Mouse (Mus musculus) spleen, adult 2 months (tissue): ENCODE results near the gene Nfkbib. TPM values are rescaled to one million over a fixed set of nuclear protein-coding genes. Genes with fewer than 3 reads are reported as not detected.

Experiments used
- DNase-seq, 2 experiments: peaks; one replicate each; pipeline versions ENCODE4 v3.0.0 to v3.0.0-alpha.2; 2012 to 2021; ENCODE audit warnings: low spot score in 2 of 2, low read depth in 1 of 2
- H3K27ac ChIP-seq: fragments of 200-500 bp; 2 replicates; pipeline ENCODE4 v1.5.1; 2012; ENCODE audit warnings: low read length, inconsistent platforms; ENCODE audit not compliant: insufficient read depth
- H3K27me3 ChIP-seq: fragments of 200-500 bp; 2 replicates; pipeline ENCODE4 v1.6.1; 2012; ENCODE audit warnings: mild to moderate bottlenecking, moderate library complexity, low read length, inconsistent platforms; ENCODE audit not compliant: control insufficient read depth, insufficient read depth
- H3K36me3 ChIP-seq: fragments of 200-500 bp; 2 replicates; pipeline ENCODE4 v1.6.1; 2012; ENCODE audit warnings: mild to moderate bottlenecking, low read length, inconsistent platforms; ENCODE audit not compliant: control insufficient read depth, insufficient read depth
- H3K4me1 ChIP-seq: fragments of 200-500 bp; 2 replicates; pipeline ENCODE4 v1.6.1; 2011; ENCODE audit warnings: inconsistent platforms; ENCODE audit not compliant: control insufficient read depth, insufficient read depth, insufficient read length
- H3K4me3 ChIP-seq: fragments of 200-500 bp; 2 replicates; pipeline ENCODE4 v1.5.1; 2011; ENCODE audit warnings: mild to moderate bottlenecking, inconsistent platforms; ENCODE audit not compliant: insufficient read depth, insufficient read length; ENCODE audit errors: extremely low read depth
- CTCF ChIP-seq: fragments of 200-500 bp; IDR thresholded peaks from 2 replicates; pipeline ENCODE4 v1.5.1; 2011; ENCODE audit warnings: mild to moderate bottlenecking, inconsistent platforms; ENCODE audit not compliant: insufficient read depth, insufficient read length, insufficient replicate concordance; ENCODE audit errors: extremely low read depth
- POLR2A ChIP-seq: fragments of 200-500 bp; IDR thresholded peaks from 2 replicates; pipeline ENCODE4 v1.6.1; 2011; ENCODE audit warnings: low read depth, low read length, inconsistent platforms
- WGBS: fragments of 180-500 bp; shearing (Covaris S2); methylation state at CpG from one replicate; pipeline ENCODE4 v1.1.7; 2018; 5-methylcytosine and 5-hydroxymethylcytosine counted together
- polyA plus RNA-seq: library from polyadenylated mRNA; depleted of rRNA; stranded (reverse); fragments of >200 nt; gene quantifications from 2 replicates; pipeline ENCODE4 v1.2.3, GENCODE M21; 2012

Nfkbib gene
- polyA plus RNA-seq, 1 experiment = 51.1 TPM

DNA sequence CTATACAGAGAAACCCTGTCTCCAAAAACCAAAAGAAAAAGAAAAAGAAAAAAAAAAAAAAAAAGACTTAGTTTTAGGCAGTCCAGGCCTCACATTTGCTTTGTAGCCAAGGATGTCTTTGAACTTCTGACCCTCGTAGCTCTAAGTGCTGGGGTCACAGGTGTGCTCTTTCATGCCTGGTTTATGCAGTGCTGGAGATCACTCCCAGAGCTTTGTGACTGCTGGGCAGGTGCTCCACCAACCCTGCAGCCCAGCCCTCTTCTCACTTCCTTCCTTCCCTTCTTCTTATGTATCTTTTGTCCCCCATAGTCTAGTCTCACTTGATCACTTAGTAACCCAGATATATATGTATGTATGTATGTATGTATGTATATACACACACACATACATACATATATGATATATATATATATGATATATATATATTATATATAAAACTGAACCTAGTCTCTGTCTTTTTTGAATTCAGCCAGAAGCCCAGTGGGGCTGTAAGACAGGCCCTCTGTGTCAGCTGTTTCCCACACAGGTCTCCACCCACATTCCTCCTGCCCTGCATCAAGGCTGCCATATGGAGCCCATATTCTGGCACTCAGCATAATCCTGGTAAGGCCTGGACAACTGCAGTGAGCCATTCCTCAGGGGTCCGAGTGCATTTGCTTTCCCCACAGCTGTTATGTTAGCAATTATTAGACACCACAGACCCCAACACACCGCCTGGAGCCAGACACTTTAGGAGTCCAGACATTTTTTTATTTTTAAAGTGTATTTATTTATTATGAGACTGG is 46.4 kb downstream of the Nfkbib start:
- Histone ChIP-seq H3K27me3 (no peaks in the 10 kb centered on the region), H3K36me3 (no peaks in the 10 kb centered on the region), H3K4me3 (no peak overlapping the region), H3K27ac (no peak overlapping the region), H3K4me1 (no peaks in the 10 kb centered on the region)
- 74% methylated on average over 3 of the region's 3 CpGs for WGBS
- DNase-seq = no peak
- TF ChIP-seq CTCF = no peak
- no peak for TF ChIP-seq POLR2A

DNA sequence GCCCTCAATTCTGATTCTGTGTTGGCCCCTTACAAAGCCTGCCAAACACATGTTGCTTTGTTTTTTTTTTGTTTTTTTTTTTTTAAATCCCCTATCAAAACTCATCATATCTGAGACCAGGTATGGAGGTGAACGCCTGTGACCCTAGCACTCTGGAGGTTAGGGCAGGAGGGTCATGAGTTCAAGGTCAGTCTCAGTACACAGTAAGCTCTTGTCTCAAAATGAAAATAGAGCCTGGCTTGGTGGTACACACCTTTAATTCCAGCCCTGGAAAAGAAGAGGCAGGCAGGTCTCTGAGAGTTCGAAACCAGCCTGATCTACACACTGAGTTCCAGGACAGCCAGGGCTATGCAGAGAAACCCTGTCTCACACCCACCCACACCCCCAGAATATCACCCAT is 47.7 kb downstream of the Nfkbib start:
- Histone ChIP-seq H3K4me3 (no peak overlapping the region), H3K4me1 (no peaks in the 10 kb centered on the region), H3K36me3 (no peaks in the 10 kb centered on the region), H3K27ac (no peak overlapping the region), H3K27me3 (no peaks in the 10 kb centered on the region)
- DNase-seq = no peak
- WGBS = 88% methylated on average over 2 of the region's 2 CpGs
- TF ChIP-seq CTCF = no peak
- TF ChIP-seq POLR2A = no peak

DNA sequence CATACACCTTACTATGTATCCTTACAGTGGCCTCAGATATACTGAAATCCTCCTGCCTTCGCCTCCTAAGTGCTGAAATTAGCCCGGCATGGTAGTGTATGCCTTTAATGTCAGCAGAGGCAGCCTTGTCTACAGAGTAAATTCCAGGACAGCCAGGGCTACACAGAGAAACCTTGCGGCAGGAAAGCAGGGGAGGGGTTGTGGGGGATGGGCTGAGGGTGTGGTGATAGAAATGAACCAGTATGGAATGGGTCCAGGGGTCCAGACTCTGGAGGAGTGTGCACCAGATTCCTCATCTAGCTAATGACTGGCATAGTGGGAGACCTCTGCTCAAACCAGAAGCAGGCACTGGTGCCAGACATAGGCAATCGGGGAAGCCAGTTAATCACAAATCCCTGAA is 48.2 kb downstream of the Nfkbib start:
- 76% methylated on average over 4 of the region's 4 CpGs for WGBS
- no peak overlapping the region for H3K27ac ChIP-seq
- H3K4me3 ChIP-seq = no peak overlapping the region
- no peaks in the 10 kb centered on the region for H3K4me1 ChIP-seq
- TF ChIP-seq CTCF (no peak), POLR2A (no peak)
- H3K36me3 ChIP-seq = no peaks in the 10 kb centered on the region
- no peaks in the 10 kb centered on the region for H3K27me3 ChIP-seq
- DNase-seq = no peak

DNA sequence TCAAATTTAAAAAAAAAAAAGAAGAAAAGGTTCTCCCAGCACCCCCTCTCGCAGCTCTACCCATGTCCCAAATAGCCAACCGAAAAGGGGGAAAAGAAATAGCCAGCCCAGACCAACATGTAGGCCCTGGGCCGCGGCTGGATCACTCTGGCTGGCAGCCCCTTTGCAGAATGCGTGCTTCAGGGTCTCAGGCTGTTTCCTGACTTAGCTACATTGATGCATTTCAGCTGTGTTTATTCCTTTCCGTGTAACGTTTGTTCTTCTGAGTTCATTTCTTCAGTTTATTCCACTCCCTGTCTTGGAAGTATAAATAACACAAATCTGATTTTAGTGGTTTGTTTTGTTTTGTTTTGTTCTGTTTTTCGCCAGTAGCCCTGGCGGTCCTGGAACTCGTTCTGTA is 49.6 kb downstream of the Nfkbib start:
- TF ChIP-seq CTCF (no peak), POLR2A (no peak)
- H3K4me1 ChIP-seq = no peaks in the 10 kb centered on the region
- H3K27ac ChIP-seq = no peak overlapping the region
- no peak for DNase-seq
- WGBS = 89% methylated on average over 10 of the region's 10 CpGs
- H3K36me3 ChIP-seq = no peaks in the 10 kb centered on the region
- no peaks in the 10 kb centered on the region for H3K27me3 ChIP-seq
- H3K4me3 ChIP-seq = no peak overlapping the region

DNA sequence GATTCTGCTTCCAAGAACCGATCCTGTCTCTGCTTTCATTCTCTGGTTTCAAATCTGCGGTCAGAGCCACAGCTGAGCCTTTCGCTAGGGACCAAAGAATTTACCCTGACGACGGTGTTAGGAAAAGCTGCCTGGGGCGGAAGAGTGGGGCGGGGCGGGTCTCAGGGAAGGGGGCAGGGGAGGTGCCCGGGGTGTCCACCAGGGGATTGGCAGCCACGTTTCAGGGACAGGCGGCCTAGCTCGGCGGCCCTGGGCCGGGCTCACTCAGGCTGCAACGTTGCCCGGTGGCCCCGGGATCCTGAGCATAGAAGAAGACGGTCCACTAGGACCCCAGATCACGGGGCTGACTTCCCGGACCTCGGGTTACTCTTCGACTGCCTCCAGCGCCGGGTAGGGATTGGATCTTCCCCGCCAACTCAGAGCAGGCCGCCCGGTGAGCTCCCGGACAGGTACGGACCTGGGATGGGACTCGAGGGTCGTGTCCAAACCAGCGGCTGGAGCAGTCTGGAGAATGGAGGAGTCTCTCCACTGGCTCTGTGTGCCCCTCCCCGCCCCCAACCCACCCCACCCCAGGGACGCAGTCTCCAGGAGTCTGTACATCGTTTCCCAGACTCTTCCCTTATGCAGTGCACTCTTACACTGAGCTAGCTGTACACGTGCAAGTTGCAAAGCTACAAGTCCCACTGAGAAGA is 50.6 kb downstream of the Nfkbib start, which contains the start of gene Fbxo17:
Fbxo17 (plus strand) TSS at position 215 of the 692 bp plus-strand sequence.
- WGBS = 9% methylated on average over 36 of the region's 36 CpGs
- TF ChIP-seq CTCF (no peak), POLR2A (no peak)
- no peaks in the 10 kb centered on the region for H3K27me3 ChIP-seq
- no peaks in the 10 kb centered on the region for H3K36me3 ChIP-seq
- H3K4me1 ChIP-seq = no peaks in the 10 kb centered on the region
- H3K4me3 ChIP-seq = peak within 1 kb of the TSS; percentile 47
- H3K27ac ChIP-seq = no peak within 1 kb of the TSS
- peak in 1 of 2 experiments; percentile 24 for DNase-seq

DNA sequence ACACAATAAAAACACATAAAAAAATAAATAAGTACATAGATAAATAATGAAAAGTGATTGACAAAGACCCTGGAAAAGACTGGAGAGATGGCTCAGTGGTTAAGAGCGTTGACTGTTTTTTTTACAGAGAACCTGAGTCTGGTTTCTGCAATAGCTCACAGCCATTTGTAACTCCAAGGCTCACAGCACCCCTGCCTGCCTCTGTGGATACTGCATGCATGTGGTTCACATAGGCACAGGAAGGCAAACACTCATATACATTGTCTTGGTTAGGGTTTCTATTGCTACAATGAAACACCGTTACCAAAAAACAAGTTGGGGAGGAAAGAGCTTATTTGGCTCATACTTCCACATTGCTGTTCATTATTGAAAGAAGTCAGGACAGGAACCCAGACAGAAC is 51.7 kb downstream of the Nfkbib start:
- DNase-seq = no peak
- H3K27me3 ChIP-seq = no peaks in the 10 kb centered on the region
- TF ChIP-seq CTCF = no peak
- TF ChIP-seq POLR2A = no peak
- no peak overlapping the region for H3K4me3 ChIP-seq
- no peaks in the 10 kb centered on the region for H3K36me3 ChIP-seq
- H3K27ac ChIP-seq = no peak overlapping the region
- 91% methylated on average over 2 of the region's 2 CpGs for WGBS
- H3K4me1 ChIP-seq = no peaks in the 10 kb centered on the region

DNA sequence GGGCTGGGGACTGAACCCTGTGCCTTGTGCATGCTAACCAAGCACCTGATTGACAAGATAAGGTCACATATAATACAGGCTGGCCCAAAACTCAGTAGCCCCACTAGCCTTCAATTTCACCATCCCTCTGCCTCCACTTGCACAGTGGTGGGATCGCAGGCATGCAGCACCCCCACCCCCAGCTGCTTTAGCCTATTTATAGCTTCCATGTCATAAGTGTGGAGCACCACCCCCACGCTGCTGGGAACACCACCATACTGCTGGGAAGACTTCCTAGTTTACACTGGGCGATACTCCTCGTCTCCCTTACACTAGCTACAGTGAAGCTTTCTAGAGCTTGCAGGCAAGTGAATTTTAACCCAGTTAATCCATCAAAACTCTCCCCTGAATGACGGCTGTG is 52.6 kb downstream of the Nfkbib start:
- no peak for TF ChIP-seq POLR2A
- no peak for TF ChIP-seq CTCF
- H3K27me3 ChIP-seq = no peaks in the 10 kb centered on the region
- WGBS = 95% methylated on average over 5 of the region's 5 CpGs

More for the DNA sequence above, 52.6 kb downstream of the Nfkbib start:
- no peak for DNase-seq
- no peak overlapping the region for H3K4me3 ChIP-seq
- no peak overlapping the region for H3K27ac ChIP-seq
- no peaks in the 10 kb centered on the region for H3K4me1 ChIP-seq
- H3K36me3 ChIP-seq = no peaks in the 10 kb centered on the region
